Mouse (Mus musculus): Measurements from ENCODE around the gene Cenpu. TPM values are rescaled to one million over a fixed set of nuclear protein-coding genes. Genes with fewer than 3 reads are reported as not detected.

Cenpu gene
- polyA plus RNA-seq, 1 experiment from 2014 or later: 19.8 TPM

GRCm38 (mm10) chr8:46615936-46616335 is 64.1 kb downstream of the Cenpu start:
- H3K4me2 ChIP-seq (ENCODE audit: low read length): peak overlapping the region; percentile 65
- no peaks in the 10 kb centered on the region for H3K27me3 ChIP-seq (replicated peaks; ENCODE audit: control insufficient read depth, insufficient read depth, low read length)
- no peak for ATAC-seq (replicated peaks; ENCODE audit: low FRiP score, low TSS enrichment, low read depth)
- H3K9me3 ChIP-seq (ENCODE audit: control insufficient read depth, low read length): no peaks in the 10 kb centered on the region
- H3K36me3 ChIP-seq (ENCODE audit: control insufficient read depth, insufficient read depth, low read length): 0 out of 2 replicates have a peak, but pooled peaks cover 3% of the 10 kb centered on the region
- H3K4me3 ChIP-seq (ENCODE audit: low read depth, low read length): no peak overlapping the region
- DNase-seq (ENCODE audit: low spot score): peak; percentile 49
- H3K27ac ChIP-seq (ENCODE audit: low read depth): no peak overlapping the region
- WGBS: 81% methylated on average over 8 of the region's 8 CpGs
- no peak overlapping the region for H3K9ac ChIP-seq (ENCODE audit: low read length)
- peaks cover 13% of the 10 kb centered on the region; the same call in 1 of the 2 replicates for H3K4me1 ChIP-seq (replicated peaks; ENCODE audit: control insufficient read depth, insufficient read depth, low read length)

GRCm38 (mm10) chr8:46616879-46617689 is 65.3 kb downstream of the Cenpu start, which contains the start of the genes Primpol and Casp3:
Primpol (minus strand) TSS chr8:46617212.
Casp3 (plus strand) TSS chr8:46617291.
- Histone ChIP-seq H3K9me3 (ENCODE audit: control insufficient read depth, low read length) (no peaks in the 10 kb centered on the region), H3K4me2 (ENCODE audit: low read length) (peak within 1 kb of the TSS; percentile 99), H3K27me3 (replicated peaks; ENCODE audit: control insufficient read depth, insufficient read depth, low read length) (no peaks in the 10 kb centered on the region), H3K27ac (ENCODE audit: low read depth) (peak within 1 kb of the TSS; percentile 88), H3K36me3 (ENCODE audit: control insufficient read depth, insufficient read depth, low read length) (no peaks in the 10 kb centered on the region), H3K4me1 (replicated peaks; ENCODE audit: control insufficient read depth, insufficient read depth, low read length) (peaks cover 13% of the 10 kb centered on the region; the same call in 1 of the 2 replicates), H3K4me3 (ENCODE audit: low read depth, low read length) (peak within 1 kb of the TSS; percentile 77), H3K9ac (ENCODE audit: low read length) (peak within 1 kb of the TSS; percentile 78)
- ATAC-seq (replicated peaks; ENCODE audit: low FRiP score, low TSS enrichment, low read depth): peak; percentile 98
- under 1% methylated on average over 53 of the region's 54 CpGs for WGBS
- peak; percentile 99 for DNase-seq (ENCODE audit: low spot score)

- ATAC-seq (replicated peaks; ENCODE audit: low FRiP score, low TSS enrichment, low read depth) (no peak; the same call in 1 of the 2 replicates), DNase-seq (ENCODE audit: low spot score) (peak; percentile 71)
- WGBS: under 1% methylated on average over 38 of the region's 38 CpGs
- peak overlapping the region; percentile 83 for H3K27ac ChIP-seq (ENCODE audit: low read depth)
- peaks cover 13% of the 10 kb centered on the region; the same call in 1 of the 2 replicates for H3K4me1 ChIP-seq (replicated peaks; ENCODE audit: control insufficient read depth, insufficient read depth, low read length)
- peak overlapping the region; percentile 78 for H3K9ac ChIP-seq (ENCODE audit: low read length)
- H3K4me2 ChIP-seq (ENCODE audit: low read length): peak overlapping the region; percentile 99
- H3K27me3 ChIP-seq (replicated peaks; ENCODE audit: control insufficient read depth, insufficient read depth, low read length): no peaks in the 10 kb centered on the region
- no peaks in the 10 kb centered on the region for H3K36me3 ChIP-seq (ENCODE audit: control insufficient read depth, insufficient read depth, low read length)
- H3K4me3 ChIP-seq (ENCODE audit: low read depth, low read length): peak overlapping the region; percentile 77
- H3K9me3 ChIP-seq (ENCODE audit: control insufficient read depth, low read length): no peaks in the 10 kb centered on the region
These were observed 66.1 kb downstream of the Cenpu start for GRCm38 (mm10) chr8:46617690-46618620.

- 5% methylated on average over 10 of the region's 10 CpGs for WGBS
- peak overlapping the region; percentile 77 for H3K4me3 ChIP-seq (ENCODE audit: low read depth, low read length)
- no peaks in the 10 kb centered on the region for H3K27me3 ChIP-seq (replicated peaks; ENCODE audit: control insufficient read depth, insufficient read depth, low read length)
- ATAC-seq (replicated peaks; ENCODE audit: low FRiP score, low TSS enrichment, low read depth) (no peak), DNase-seq (ENCODE audit: low spot score) (peak; percentile 53)
- H3K4me1 ChIP-seq (replicated peaks; ENCODE audit: control insufficient read depth, insufficient read depth, low read length): peaks cover 13% of the 10 kb centered on the region; the same call in 1 of the 2 replicates
- no peak overlapping the region for H3K27ac ChIP-seq (ENCODE audit: low read depth)
- peak overlapping the region; percentile 99 for H3K4me2 ChIP-seq (ENCODE audit: low read length)
- H3K9me3 ChIP-seq (ENCODE audit: control insufficient read depth, low read length): no peaks in the 10 kb centered on the region
- no peaks in the 10 kb centered on the region for H3K36me3 ChIP-seq (ENCODE audit: control insufficient read depth, insufficient read depth, low read length)
- H3K9ac ChIP-seq (ENCODE audit: low read length): peak overlapping the region; percentile 78
These were observed 67.0 kb downstream of the Cenpu start for GRCm38 (mm10) chr8:46618639-46619320.

GRCm38 (mm10) chr8:46622446-46623270 is 70.8 kb downstream of the Cenpu start:
- no peak for ATAC-seq (replicated peaks; ENCODE audit: low FRiP score, low TSS enrichment, low read depth)

GRCm38 (mm10) chr8:46625166-46625565 is 73.3 kb downstream of the Cenpu start:
- DNase-seq (ENCODE audit: low spot score) (no peak), ATAC-seq (replicated peaks; ENCODE audit: low FRiP score, low TSS enrichment, low read depth) (no peak)
- H3K4me3 ChIP-seq (ENCODE audit: low read depth, low read length): no peak overlapping the region
- peaks cover 8% of the 10 kb centered on the region; the same call in 1 of the 2 replicates for H3K4me1 ChIP-seq (replicated peaks; ENCODE audit: control insufficient read depth, insufficient read depth, low read length)
- peaks cover 9% of the 10 kb centered on the region; the same call in 1 of the 2 replicates for H3K36me3 ChIP-seq (ENCODE audit: control insufficient read depth, insufficient read depth, low read length)
- H3K27ac ChIP-seq (ENCODE audit: low read depth): no peak overlapping the region
- no peak overlapping the region for H3K9ac ChIP-seq (ENCODE audit: low read length)
- no peak overlapping the region for H3K4me2 ChIP-seq (ENCODE audit: low read length)
- no peaks in the 10 kb centered on the region for H3K27me3 ChIP-seq (replicated peaks; ENCODE audit: control insufficient read depth, insufficient read depth, low read length)
- WGBS: 20% methylated on average over 1 of the region's 1 CpGs
- H3K9me3 ChIP-seq (ENCODE audit: control insufficient read depth, low read length): no peaks in the 10 kb centered on the region

More at GRCm38 (mm10) chr8:46622446-46623270, 70.8 kb downstream of the Cenpu start:
- H3K4me2 ChIP-seq (ENCODE audit: low read length): no peak overlapping the region
- no peak overlapping the region for H3K9ac ChIP-seq (ENCODE audit: low read length)
- no peak for DNase-seq (ENCODE audit: low spot score)
- H3K36me3 ChIP-seq (ENCODE audit: control insufficient read depth, insufficient read depth, low read length): no peaks in the 10 kb centered on the region
- H3K27me3 ChIP-seq (replicated peaks; ENCODE audit: control insufficient read depth, insufficient read depth, low read length): no peaks in the 10 kb centered on the region
- H3K9me3 ChIP-seq (ENCODE audit: control insufficient read depth, low read length): no peaks in the 10 kb centered on the region
- WGBS: 56% methylated on average over 9 of the region's 9 CpGs
- H3K4me1 ChIP-seq (replicated peaks; ENCODE audit: control insufficient read depth, insufficient read depth, low read length): peaks cover 15% of the 10 kb centered on the region; the same call in 1 of the 2 replicates
- H3K27ac ChIP-seq (ENCODE audit: low read depth): no peak overlapping the region
- H3K4me3 ChIP-seq (ENCODE audit: low read depth, low read length): no peak overlapping the region

- no peak overlapping the region for H3K4me2 ChIP-seq (ENCODE audit: low read length)
- no peak overlapping the region for H3K27ac ChIP-seq (ENCODE audit: low read depth)
- H3K4me3 ChIP-seq (ENCODE audit: low read depth, low read length): no peak overlapping the region
- H3K36me3 ChIP-seq (ENCODE audit: control insufficient read depth, insufficient read depth, low read length): peaks cover 19% of the 10 kb centered on the region; the same call in 1 of the 2 replicates
- H3K27me3 ChIP-seq (replicated peaks; ENCODE audit: control insufficient read depth, insufficient read depth, low read length): no peaks in the 10 kb centered on the region
- no peak for DNase-seq (ENCODE audit: low spot score)
- H3K9ac ChIP-seq (ENCODE audit: low read length): no peak overlapping the region
- H3K4me1 ChIP-seq (replicated peaks; ENCODE audit: control insufficient read depth, insufficient read depth, low read length): peaks cover 8% of the 10 kb centered on the region; the same call in 1 of the 2 replicates
- 95% methylated on average over 5 of the region's 5 CpGs for WGBS
- no peaks in the 10 kb centered on the region for H3K9me3 ChIP-seq (ENCODE audit: control insufficient read depth, low read length)
- ATAC-seq (replicated peaks; ENCODE audit: low FRiP score, low TSS enrichment, low read depth): no peak
These were observed 74.8 kb downstream of the Cenpu start for GRCm38 (mm10) chr8:46626642-46627041.
